Mouse (Mus musculus): ENCODE measurements around the gene Fbxo17. TPM values are rescaled to one million over a fixed set of nuclear protein-coding genes. Genes with fewer than 3 reads are reported as not detected.

The Fbxo17 gene
- total and polyA plus RNA-seq, 2 experiments from 2014 or later, result 5.1 to 7.8 TPM

- H3K4me2 ChIP-seq (ENCODE audit: low read depth, low read length), result no peak overlapping the region
- H3K4me1 ChIP-seq (ENCODE audit: control insufficient read depth, insufficient read depth), result no peaks in the 10 kb centered on the region
- no peaks in the 10 kb centered on the region for H3K36me3 ChIP-seq (replicated peaks; ENCODE audit: control insufficient read depth, insufficient read depth, low read length)
- no peak overlapping the region for H3K9ac ChIP-seq (replicated peaks; ENCODE audit: low read depth, low read length)
- H3K9me3 ChIP-seq (replicated peaks; ENCODE audit: control insufficient read depth, low read length), result no peaks in the 10 kb centered on the region
- ATAC-seq (ENCODE audit: insufficient read depth, low read depth) (no peak), DNase-seq (ENCODE audit: low spot score) (no peak)
- no peak for TF ChIP-seq EP300 (IDR thresholded peaks at IDR 0.05; ENCODE audit: low read depth)
- no peak for TF ChIP-seq CTCF (IDR thresholded peaks at IDR 0.05; ENCODE audit: low read depth)
- no peak overlapping the region for H3K4me3 ChIP-seq (ENCODE audit: low read depth, low read length)
- no peaks in the 10 kb centered on the region for H3K27me3 ChIP-seq (ENCODE audit: control insufficient read depth, insufficient read depth, low read length)
- H3K27ac ChIP-seq (ENCODE audit: low read depth), result no peak overlapping the region
These were observed 7.2 kb upstream of the Fbxo17 start for GRCm38 (mm10) chr7:28709454-28709853.

GRCm38 (mm10) chr7:28710962-28711361 lies 5.6 kb upstream of the Fbxo17 start:
- Histone ChIP-seq H3K4me1 (ENCODE audit: control insufficient read depth, insufficient read depth) (no peaks in the 10 kb centered on the region), H3K9me3 (replicated peaks; ENCODE audit: control insufficient read depth, low read length) (no peaks in the 10 kb centered on the region), H3K36me3 (replicated peaks; ENCODE audit: control insufficient read depth, insufficient read depth, low read length) (no peaks in the 10 kb centered on the region), H3K27me3 (ENCODE audit: control insufficient read depth, insufficient read depth, low read length) (no peaks in the 10 kb centered on the region), H3K4me3 (ENCODE audit: low read depth, low read length) (no peak overlapping the region), H3K9ac (replicated peaks; ENCODE audit: low read depth, low read length) (no peak overlapping the region), H3K4me2 (ENCODE audit: low read depth, low read length) (no peak overlapping the region), H3K27ac (ENCODE audit: low read depth) (no peak overlapping the region)
- ATAC-seq (ENCODE audit: insufficient read depth, low read depth) (no peak), DNase-seq (ENCODE audit: low spot score) (no peak)
- no peak for TF ChIP-seq EP300 (IDR thresholded peaks at IDR 0.05; ENCODE audit: low read depth)
- TF ChIP-seq CTCF (IDR thresholded peaks at IDR 0.05; ENCODE audit: low read depth), result 0 out of 2 replicates have a peak, but pooled peaks have one; percentile 1
- WGBS, result 65% methylated on average over 3 of the region's 3 CpGs

GRCm38 (mm10) chr7:28714667-28715066 lies 1.9 kb upstream of the Fbxo17 start:
- no peak overlapping the region for H3K9ac ChIP-seq (replicated peaks; ENCODE audit: low read depth, low read length)
- H3K9me3 ChIP-seq (replicated peaks; ENCODE audit: control insufficient read depth, low read length), result no peaks in the 10 kb centered on the region
- TF ChIP-seq EP300 (IDR thresholded peaks at IDR 0.05; ENCODE audit: low read depth), result no peak
- TF ChIP-seq CTCF (IDR thresholded peaks at IDR 0.05; ENCODE audit: low read depth), result no peak
- no peaks in the 10 kb centered on the region for H3K36me3 ChIP-seq (replicated peaks; ENCODE audit: control insufficient read depth, insufficient read depth, low read length)
- no peak overlapping the region for H3K27ac ChIP-seq (ENCODE audit: low read depth)
- H3K27me3 ChIP-seq (ENCODE audit: control insufficient read depth, insufficient read depth, low read length), result no peaks in the 10 kb centered on the region
- ATAC-seq (ENCODE audit: insufficient read depth, low read depth) (0 out of 2 replicates have a peak, but pooled peaks have one; percentile 54), DNase-seq (ENCODE audit: low spot score) (no peak)
- no peak overlapping the region for H3K4me3 ChIP-seq (ENCODE audit: low read depth, low read length)
- 29% methylated on average over 5 of the region's 5 CpGs for WGBS
- H3K4me2 ChIP-seq (ENCODE audit: low read depth, low read length), result no peak overlapping the region
- H3K4me1 ChIP-seq (ENCODE audit: control insufficient read depth, insufficient read depth), result no peaks in the 10 kb centered on the region

- Histone ChIP-seq H3K4me3 (ENCODE audit: low read depth, low read length) (no peak overlapping the region), H3K4me2 (ENCODE audit: low read depth, low read length) (no peak overlapping the region), H3K36me3 (replicated peaks; ENCODE audit: control insufficient read depth, insufficient read depth, low read length) (no peaks in the 10 kb centered on the region), H3K9ac (replicated peaks; ENCODE audit: low read depth, low read length) (no peak overlapping the region), H3K9me3 (replicated peaks; ENCODE audit: control insufficient read depth, low read length) (no peaks in the 10 kb centered on the region), H3K4me1 (ENCODE audit: control insufficient read depth, insufficient read depth) (no peaks in the 10 kb centered on the region), H3K27me3 (ENCODE audit: control insufficient read depth, insufficient read depth, low read length) (no peaks in the 10 kb centered on the region), H3K27ac (ENCODE audit: low read depth) (no peak overlapping the region)
- DNase-seq (ENCODE audit: low spot score) (no peak), ATAC-seq (ENCODE audit: insufficient read depth, low read depth) (no peak)
- WGBS, result 97% methylated on average over 2 of the region's 2 CpGs
- TF ChIP-seq EP300 (IDR thresholded peaks at IDR 0.05; ENCODE audit: low read depth) (no peak), CTCF (IDR thresholded peaks at IDR 0.05; ENCODE audit: low read depth) (0 out of 2 replicates have a peak, but pooled peaks have one; percentile 11)
These were observed 1.0 kb upstream of the Fbxo17 start for GRCm38 (mm10) chr7:28715598-28715997.

- H3K9ac ChIP-seq (replicated peaks; ENCODE audit: low read depth, low read length), result no peak overlapping the region
- ATAC-seq (ENCODE audit: insufficient read depth, low read depth) (no peak), DNase-seq (ENCODE audit: low spot score) (no peak)
- no peaks in the 10 kb centered on the region for H3K4me1 ChIP-seq (ENCODE audit: control insufficient read depth, insufficient read depth)
- no peaks in the 10 kb centered on the region for H3K27me3 ChIP-seq (ENCODE audit: control insufficient read depth, insufficient read depth, low read length)
- H3K4me2 ChIP-seq (ENCODE audit: low read depth, low read length), result no peak overlapping the region
- no peaks in the 10 kb centered on the region for H3K36me3 ChIP-seq (replicated peaks; ENCODE audit: control insufficient read depth, insufficient read depth, low read length)
- H3K9me3 ChIP-seq (replicated peaks; ENCODE audit: control insufficient read depth, low read length), result no peaks in the 10 kb centered on the region
- no peak for TF ChIP-seq EP300 (IDR thresholded peaks at IDR 0.05; ENCODE audit: low read depth)
- no peak for TF ChIP-seq CTCF (IDR thresholded peaks at IDR 0.05; ENCODE audit: low read depth)
- H3K4me3 ChIP-seq (ENCODE audit: low read depth, low read length), result no peak overlapping the region
- WGBS, result 84% methylated on average over 10 of the region's 10 CpGs
- no peak overlapping the region for H3K27ac ChIP-seq (ENCODE audit: low read depth)
These were observed 1.1 kb downstream of the Fbxo17 start for GRCm38 (mm10) chr7:28717726-28718125.

- Histone ChIP-seq H3K9ac (replicated peaks; ENCODE audit: low read depth, low read length) (no peak overlapping the region), H3K27ac (ENCODE audit: low read depth) (no peak overlapping the region), H3K36me3 (replicated peaks; ENCODE audit: control insufficient read depth, insufficient read depth, low read length) (no peaks in the 10 kb centered on the region), H3K27me3 (ENCODE audit: control insufficient read depth, insufficient read depth, low read length) (no peaks in the 10 kb centered on the region), H3K4me1 (ENCODE audit: control insufficient read depth, insufficient read depth) (no peaks in the 10 kb centered on the region), H3K4me2 (ENCODE audit: low read depth, low read length) (no peak overlapping the region), H3K9me3 (replicated peaks; ENCODE audit: control insufficient read depth, low read length) (no peaks in the 10 kb centered on the region), H3K4me3 (ENCODE audit: low read depth, low read length) (no peak overlapping the region)
- DNase-seq (ENCODE audit: low spot score), result no peak
- no peak for TF ChIP-seq CTCF (IDR thresholded peaks at IDR 0.05; ENCODE audit: low read depth)
- TF ChIP-seq EP300 (IDR thresholded peaks at IDR 0.05; ENCODE audit: low read depth), result no peak
- ATAC-seq (ENCODE audit: insufficient read depth, low read depth), result no peak
- 32% methylated on average over 4 of the region's 4 CpGs for WGBS
These were observed 2.6 kb downstream of the Fbxo17 start for GRCm38 (mm10) chr7:28719159-28719558.
